Mouse (Mus musculus) thymus, postnatal 4 days (tissue): ENCODE measurements around the gene Gcm2.
A peak's percentile ranks its signal among the peaks of the same experiment; 100 is the strongest.

Experiments used
- DNase-seq: peaks from one replicate; pipeline ENCODE4 v3.0.0; 2021

Gene Gcm2

DNA sequence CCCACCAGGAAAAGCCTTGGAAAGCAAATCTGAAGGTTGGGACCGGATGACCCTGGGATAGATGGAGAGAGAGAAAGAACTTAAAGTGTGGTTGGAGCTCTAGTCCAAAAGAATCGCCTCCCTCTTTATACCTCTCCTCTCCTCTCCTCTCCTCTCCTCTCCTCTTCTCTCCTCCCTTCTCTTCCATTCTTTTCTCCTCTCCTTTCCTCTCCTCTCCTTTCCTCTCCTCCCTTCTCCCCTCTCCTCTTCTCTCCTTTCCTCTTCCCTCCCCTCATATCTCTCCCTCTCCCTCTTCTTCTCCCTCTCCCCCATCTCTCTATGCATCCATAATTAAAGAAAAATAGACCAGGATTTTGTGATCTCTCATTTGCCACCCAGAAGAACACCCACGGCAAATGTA is at the start of gene Gcm2:
Gene Gcm2, minus strand, starts transcription at position 101 of the 400 bp plus-strand sequence.
- no peak for DNase-seq

DNA sequence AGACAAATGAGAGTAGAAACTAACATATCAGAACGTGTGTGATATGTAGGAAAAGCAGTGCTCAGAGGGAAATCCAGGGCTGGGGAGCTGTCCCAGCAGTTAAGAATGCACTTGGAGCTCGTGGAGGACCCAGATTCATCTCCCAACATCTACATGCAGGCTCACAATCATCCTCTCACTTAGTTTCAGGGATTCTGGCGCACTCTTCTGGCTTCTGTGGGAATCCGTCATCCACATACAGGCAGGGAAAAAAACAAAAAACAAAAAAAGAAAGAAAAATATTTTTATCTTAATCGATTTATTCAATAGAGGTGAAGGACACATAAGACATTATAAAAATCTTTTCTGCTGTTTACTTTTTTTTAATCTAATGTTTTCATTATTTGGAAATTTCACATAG is 47.6 kb upstream of the Gcm2 start:
- DNase-seq = no peak

DNA sequence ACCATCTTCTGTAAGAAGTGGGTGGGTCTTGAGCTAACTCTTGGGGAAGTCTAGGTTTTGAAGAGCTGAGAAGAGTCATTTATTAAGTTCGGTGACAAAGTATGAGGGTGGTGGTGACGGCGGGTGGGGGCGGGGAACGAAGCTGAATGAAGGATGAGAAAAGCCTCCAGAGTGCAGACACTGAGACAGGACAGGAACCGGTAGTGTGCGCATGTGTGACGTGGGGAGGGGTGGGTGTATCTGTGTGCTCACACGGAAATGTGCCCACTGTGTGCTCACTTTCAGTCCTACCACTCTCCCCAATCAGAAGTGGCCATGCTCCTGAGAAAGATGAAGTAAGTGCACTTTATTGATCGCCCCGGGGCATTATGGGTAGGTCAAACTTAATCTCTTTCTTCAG is 42.3 kb upstream of the Gcm2 start:
- DNase-seq = no peak

DNA sequence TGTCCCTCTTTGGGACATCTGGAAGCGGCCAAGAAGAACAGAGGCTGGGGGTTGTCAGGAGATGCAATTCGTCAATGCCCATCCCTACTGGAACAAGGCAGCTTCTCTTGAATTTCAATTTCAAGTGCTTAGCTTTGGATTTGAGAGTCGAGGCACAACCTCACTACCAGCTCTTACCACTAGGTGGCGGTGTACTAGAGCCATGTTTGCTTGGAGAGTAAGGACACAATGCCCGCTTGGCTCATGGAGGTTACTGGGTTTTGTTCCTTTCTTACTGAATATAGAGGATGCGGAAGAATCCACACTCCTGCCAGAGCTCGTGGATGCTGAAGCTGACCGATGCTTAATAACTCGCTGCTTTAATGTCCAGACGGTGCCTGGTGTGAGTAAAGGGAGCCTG is 35.4 kb upstream of the Gcm2 start:
- DNase-seq = peak; percentile 74

DNA sequence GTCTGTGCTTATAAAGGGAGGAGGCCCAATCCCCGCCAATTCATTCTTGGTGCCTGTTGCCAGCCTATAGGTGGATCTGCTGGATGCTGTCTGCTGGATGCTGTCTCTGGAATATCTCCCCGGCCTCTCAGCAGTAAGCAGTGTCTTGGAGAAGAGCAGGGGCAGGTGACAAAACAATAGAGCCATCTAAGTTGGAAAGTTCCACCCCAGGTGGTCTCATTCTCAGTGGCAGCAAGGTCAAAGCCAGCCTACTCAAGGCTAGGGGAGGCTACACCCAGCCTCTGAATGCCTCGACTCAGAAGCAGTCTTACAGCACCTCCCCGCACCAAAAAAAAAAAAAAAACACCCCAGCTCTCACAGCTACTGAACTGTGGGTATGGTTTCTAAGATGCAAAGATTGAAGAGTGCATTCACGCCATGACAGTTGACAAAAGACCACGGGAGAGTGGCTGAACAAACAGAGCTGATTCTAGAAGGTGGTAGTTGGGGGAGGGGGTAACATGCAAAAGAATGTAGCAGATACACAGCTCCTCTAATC is 34.7 kb upstream of the Gcm2 start:
- no peak for DNase-seq

DNA sequence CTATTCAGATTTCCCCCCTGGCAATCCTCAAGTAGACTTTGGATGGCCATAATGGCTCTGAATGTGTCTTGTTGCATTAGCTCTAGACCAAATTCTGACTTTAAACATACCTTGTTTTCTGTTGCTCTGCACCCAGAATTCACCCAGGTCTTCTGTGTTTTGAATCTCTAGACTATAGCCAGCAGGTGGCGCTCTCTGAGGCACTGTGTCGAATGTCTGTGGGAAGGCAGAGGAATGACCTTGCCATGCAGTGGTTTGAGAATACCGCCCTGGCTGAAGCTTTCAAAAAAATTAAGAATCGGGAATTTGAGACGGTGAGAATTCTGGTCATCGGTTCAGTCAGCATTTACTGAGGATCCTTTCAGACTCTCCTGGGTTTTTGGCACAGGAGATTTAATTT is 24.1 kb upstream of the Gcm2 start:
- peak; percentile 81 for DNase-seq

DNA sequence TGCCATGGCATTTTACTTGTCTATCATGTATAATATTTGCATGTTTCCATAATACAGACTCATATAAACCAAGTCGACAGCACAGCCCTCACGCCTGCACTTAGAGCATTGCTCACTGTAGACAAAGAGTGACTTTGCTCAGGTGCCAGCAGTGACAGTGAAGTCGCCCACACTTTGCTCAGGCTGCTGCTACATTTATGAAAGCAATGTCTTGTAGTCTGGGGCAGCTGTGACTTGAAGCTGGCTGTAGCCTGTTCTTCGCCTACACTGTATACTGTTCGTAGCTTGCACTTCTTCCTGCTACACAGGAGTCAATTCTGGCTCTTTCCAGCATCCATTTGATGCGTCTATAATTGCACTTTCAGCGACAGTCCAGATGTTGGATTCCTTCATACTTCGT is 18.2 kb upstream of the Gcm2 start:
- DNase-seq = no peak

DNA sequence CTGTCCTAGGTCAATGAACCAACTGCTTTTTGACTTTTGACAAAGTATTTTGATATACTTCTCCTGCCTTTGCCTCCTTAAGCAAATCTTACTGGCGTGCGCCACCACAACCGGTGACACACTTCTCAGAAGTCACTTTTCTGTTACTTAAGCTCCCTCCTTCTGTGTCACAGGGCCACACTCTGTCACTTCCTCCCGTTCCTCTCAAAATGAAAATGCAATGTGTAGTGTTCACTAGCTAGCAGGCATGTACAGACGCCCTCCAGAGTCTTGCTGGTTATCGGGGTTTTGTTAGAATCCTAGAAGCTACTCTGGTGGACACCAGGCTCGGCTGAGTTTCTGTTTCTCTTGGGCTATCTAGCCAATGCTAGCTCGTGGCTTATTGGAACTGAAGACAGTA is 17.5 kb upstream of the Gcm2 start:
- DNase-seq = no peak

DNA sequence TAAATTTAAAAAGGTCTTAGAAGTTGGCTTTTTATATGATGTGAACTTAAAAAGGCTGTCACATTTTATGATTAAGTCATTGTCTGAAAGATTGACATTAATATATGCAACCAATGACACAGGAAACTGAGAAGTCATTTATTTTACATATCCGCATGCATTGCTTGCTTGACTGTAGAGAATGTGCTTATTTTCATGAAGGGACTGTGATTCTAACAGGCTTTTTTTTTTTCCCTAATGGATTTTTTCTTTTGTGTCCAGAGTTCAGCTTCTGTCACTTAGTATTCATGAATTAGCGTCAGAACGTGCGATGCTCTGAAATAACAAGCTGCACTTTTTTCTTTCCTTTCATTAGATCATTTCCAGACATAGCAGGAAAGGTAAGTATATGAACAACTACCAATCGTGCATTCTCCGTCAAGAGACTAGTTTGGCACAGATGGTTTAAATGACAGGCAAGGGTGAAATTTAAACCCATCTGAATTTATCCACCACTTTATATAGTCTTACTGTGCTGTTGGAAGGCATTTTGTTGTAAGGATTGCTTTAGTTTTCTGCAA is 12.9 kb upstream of the Gcm2 start:
- DNase-seq = no peak

DNA sequence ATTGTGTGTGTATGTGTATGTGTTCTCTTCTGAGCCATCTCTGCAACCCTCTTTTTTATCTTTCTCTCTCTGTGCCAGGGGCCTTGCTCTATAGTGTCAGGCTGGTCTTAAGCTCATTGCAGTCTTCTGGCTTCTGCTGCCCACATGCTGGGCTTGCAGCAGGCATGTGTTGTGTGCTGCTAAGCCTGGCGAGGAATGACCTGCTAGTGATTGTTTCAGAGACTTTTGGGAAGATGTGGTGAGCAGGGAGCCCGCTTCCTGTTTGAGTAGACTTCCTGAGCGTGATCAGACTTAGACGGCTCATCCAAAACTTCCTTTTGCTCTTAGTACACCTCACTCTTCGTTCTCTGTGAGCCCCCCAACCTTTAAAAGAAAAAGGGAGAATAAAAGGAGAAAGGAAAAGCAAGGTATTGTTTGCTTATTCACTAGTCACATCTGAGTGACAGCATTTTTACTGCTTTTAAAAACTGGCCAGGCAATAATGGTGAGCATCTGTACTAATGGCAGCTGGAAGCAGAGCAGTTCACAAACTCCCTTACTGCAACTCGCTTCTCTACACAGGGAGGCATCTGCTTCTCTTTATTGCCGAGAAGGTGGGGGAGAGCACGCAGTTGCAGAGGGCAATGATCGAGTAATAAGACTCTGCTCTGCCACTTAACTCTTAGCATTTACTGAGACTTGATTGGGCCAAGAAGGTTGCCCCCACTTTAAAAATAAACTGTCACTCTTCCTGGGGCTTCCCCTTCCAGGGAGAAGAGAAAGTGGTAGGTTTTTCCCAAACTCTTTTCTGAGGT is 8.5 kb upstream of the Gcm2 start:
- no peak for DNase-seq

DNA sequence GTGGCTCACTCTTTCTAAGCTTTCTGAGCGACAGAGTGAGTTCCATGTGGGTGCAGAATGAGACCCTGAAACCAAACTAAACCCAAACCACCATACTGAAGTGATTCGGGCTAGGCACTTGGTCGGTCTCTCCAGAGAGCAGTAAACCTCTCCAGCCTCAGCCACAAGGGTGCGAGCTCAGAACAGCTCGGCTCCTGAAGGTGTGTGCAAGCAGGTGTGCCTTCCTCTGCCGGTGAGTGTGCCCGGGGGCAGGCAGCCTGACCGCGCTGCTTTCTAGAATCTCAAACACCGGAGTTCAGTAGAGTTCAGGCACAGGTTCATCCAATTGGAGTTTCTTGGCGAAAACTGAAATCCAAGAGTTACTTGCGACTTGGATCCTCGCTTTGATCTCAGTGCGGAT is 3.1 kb upstream of the Gcm2 start, which contains the start of gene Sycp2l:
Gene Sycp2l, plus strand, starts transcription at position 368 of the 400 bp plus-strand sequence.
- no peak for DNase-seq

DNA sequence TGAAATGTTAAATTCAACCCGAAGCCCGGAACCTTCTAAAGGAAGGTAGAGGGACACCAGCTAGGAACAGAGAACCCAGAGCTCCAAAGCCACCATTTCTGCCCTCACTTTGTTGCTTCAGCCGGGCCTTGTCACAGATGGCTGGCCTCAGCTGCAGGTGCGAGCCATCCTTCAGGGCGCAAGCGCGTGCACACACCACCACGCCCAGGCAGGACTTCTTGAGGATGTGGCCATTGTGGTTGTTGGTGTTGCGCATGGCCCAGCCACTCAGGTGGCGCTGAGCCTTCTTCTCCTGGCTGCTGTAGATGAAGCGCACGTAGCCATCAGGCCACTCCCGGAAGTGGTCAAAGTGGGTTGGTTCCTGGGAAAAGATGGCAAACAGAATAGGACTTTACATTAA is 5.3 kb downstream of the Gcm2 start:
- no peak for DNase-seq

DNA sequence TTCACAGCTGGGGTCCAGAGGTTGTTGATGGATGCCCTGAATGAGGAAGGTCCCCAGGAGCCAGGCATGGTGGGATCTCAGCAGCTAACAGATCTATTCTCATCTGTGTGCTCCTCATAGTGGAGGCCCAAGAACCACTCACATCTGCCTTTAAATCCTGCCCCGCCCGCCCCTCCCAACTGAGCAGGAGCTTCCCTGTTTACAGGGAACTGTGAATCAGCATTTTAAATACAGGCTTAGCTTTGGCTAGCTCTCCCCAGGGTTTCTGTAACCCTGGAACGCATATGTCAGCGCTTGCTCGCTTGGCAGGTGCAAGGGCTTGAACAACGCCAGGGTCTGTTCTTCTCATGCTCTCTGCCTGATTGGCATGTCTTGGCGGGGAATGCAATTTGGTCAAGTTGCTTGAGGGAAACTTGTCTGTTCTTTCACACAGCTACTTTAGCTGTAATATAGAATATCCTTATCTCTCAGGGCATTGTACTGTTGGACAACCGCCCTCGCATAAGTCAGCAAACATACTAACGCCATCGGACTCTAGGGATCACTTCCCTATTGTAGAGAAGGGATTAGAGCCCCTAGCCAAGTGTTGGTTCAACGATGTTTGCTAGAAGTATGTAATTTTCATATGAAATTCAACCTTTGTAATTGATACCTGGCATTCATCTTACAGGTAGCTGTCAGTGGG is 6.9 kb downstream of the Gcm2 start:
- DNase-seq = no peak

DNA sequence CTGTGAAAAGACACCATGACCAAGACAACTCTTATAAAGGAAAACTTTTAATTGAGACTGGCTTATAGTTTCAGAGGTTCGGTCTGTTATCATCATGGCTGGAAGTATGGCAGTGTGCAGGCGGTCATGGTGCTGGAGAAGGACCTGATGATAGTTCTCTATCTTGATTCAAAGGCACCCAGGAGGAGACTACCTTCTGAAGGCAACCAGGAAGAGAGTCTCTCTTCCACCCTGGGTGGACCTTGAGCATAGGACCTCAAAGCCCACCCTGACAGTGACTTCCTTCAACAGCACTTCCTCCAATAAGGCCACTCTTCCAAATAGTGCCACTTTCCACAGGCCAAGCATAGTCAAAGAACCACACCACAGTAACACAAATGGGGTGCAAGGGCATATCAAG is 10.8 kb downstream of the Gcm2 start:
- no peak for DNase-seq

DNA sequence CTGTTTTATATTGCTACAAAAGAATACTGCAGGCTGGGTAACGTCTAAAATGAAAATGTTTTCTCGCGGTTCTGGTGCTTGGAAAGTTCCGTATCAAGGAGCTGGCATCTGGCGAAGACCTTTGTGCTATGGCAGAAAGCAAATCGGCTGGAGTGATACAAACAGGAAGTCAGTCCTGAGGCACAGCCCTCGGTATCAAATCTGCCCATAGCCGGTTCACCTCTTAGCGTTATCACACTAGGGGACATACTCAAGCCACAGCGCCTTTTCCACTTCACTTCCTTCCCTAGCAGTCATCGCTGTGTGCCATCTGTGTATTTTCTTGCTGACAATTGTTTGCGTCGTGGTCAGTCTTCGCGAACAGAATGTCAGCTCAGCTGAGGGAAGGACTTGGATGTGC is 12.5 kb downstream of the Gcm2 start:
- no peak for DNase-seq

DNA sequence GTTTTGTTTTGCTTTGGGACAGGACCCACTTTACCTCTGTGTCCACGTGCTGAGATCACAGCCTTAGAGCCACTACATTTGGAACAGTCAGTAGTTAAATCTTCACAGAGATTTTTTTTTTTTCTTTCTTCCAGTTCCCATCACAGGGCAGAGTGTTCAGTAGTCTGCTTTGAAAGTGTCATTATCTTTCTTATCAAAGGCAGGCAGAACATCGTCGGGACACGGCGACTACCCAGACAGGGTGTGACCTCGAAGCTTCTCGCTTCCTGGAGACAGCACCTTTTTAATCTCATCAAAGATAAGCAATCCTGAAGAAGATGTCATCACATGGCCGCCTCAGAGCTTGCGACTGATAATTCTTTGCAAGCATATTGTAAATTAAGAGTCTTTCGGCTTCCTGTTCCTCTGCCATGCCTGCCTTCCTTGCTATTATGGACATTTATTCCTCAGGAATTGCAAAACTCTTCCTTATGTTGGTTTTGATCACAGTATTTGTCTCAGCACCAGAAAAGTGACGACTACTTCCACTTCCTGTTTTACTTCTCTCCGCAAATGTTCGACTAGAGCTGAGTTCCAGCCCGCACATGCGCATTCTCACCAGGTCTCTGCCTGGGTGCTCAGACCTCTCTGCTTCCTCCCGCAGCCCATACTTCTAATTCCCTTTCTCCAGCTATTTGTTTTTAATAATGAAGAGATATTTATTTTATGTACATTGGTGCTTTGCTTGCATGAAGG is 13.3 kb downstream of the Gcm2 start:
- peak; percentile 75 for DNase-seq

DNA sequence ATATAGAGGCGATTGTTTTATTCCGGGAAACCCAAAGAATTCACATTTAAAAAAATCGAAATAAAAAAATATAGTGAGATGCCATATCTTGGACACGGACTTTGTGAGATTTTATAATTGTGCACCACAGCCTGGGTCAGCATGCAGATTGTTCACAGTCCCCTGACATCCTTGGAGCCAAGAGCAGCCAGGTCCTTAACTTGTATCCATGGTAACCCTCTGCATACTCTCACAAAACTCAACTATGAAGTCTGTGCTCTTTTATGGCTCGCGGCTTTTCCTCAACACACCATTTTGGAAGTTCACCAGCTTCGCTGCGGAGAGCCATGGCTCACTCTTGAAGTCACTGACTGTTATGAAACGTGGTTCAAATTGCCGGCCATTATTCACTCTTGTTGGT is 16.7 kb downstream of the Gcm2 start:
- no peak for DNase-seq

DNA sequence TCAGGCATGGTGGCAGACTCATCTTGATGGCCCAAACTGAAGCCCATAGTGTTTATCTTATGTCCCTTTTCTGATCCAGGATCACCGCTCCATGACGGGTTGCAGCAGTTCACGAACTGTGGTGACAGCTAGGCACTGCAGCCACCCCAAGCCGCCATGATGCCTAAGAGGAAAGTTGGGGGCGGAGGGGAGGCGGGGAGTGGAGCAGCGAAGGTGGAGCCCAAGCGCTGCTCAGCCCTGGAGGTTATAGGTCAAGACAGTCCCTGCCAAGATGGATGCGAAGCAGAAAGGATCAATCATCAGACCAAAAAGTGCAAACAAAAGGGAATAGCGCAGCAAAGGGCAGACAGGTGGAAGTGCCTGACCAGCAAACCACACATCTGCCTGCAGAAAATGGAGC is 19.6 kb downstream of the Gcm2 start:
- DNase-seq = no peak

DNA sequence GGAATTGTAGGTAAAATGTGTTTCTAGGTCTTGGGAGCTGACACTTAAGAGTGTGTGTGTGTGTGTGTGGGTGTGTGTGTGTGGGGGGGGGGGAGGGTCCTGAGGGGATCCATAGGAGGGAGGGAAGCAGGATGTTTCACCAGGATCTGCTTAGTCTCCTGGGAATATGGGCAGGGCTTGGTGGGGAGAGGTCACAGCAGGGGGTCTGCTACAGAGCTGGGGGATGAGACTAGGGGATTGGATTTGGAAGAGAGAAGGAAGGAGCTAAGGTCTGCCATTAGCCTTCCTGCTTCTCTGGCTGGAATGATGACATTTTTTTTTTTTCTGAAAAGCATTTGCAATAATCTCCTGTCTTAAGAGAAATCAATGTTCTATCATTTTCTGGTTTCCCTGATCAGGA is 22.1 kb downstream of the Gcm2 start:
- no peak for DNase-seq

DNA sequence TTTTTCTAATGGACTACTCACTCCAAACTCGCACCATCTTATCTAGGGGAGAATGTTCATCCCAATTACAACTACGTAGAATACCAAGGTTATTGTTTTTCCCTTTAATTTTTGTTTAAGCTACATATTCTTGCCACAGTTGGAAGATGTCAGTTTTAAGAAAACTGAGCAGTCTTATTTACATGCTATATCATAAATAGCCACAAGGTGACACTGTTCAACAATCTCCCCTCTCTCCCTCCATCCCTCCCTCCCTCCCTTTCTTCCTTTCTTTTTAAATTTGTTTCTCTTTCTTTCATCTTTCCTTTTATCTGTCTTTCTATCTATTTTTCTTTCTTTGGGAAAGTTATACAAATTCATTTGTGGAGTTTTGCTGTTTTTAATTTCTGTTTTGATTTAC is 25.7 kb downstream of the Gcm2 start:
- no peak for DNase-seq

DNA sequence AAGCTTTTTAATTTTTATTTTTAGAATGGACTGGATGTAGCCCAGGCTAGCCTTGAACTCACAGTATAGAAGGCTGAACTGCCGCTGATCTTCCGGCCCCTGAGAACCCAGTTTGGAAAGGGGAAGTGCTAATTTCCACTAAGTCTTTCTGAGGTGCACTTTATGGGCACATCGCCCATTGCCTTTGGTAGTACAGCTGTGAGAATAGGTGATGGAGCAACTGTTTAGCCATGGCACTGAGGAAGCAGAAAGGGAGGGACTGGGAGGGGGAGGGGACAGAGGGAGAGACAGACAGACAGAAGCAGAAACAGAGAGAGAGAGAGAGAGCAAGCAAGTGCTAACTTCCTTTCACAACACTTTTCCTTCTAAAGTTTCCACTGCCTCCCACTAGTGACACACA is 26.3 kb downstream of the Gcm2 start:
- DNase-seq = no peak

DNA sequence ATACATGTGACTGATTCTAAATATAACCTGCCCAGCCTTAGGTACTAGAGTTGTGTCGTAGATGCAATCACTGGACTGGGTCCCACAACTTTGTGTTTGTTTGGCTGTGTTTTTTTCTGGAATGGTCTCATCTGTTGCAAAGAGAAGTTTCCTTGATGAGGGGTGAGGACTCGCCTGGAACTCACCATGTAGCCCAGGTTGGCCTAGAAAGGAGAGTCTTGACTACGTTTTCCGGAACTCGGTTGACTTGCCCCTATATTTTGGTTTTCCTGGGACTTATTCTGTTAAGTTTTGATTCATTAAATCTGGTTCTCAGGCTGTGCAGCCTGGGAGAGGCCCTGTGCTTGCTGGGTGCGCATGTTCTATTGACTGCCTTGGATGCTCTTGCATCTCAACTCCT is 30.1 kb downstream of the Gcm2 start:
- no peak for DNase-seq

DNA sequence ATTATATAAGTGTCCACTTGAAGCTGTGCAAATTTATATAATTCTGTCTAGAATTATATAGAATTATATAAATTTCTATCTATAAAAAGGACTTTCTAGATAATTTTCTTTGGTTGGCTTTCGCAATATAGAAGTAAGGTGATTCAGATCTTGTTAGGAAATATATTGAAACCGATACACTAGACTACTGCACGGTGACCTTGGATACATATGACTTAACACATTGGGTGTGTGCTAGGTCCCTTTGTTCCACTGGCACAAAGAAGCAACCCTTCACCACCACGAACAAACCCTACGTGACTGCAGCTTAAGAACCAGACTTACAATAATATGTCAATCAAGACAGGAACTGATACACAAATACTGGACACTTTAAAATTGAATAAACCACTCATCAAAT is 31.0 kb downstream of the Gcm2 start:
- no peak for DNase-seq

DNA sequence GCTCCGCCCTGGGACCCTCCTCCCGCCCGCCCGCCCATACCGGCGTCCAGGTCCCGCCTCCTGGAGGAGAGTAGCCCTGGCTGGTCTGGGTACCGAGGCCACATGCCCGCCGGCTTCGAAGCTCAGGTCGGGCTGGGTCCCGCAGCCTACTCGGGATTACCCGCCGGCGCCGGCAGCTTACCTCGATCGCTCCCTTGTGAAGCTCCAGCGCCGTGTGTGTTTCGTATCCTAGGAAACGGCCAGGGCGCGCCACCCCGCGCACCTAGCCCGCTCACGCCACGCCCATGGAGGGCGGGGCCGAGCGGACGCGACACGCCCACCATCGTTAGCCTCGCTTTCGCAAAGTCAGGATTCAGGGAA is 31.4 kb downstream of the Gcm2 start, which contains the start of gene Mak:
Gene Mak, minus strand, starts transcription at position 286 of the 360 bp plus-strand sequence.
- DNase-seq = peak; percentile 75
